ENCODE assay signal across 20 mouse cellular contexts in genomic region chr14:109359914-109360313, GRCm38 (mm10).
DNase-seq lines count a peak whose midpoint lies in the region; ATAC-seq and TF ChIP-seq lines count a peak whose summit lies in the region.
"Had no signal": no experiment of that assay in that cellular context is flagged by ENCODE, and none has a peak within 500 bp of the region (broad histone marks: within the 10 kb centered on the region; RNA-seq: fewer than 3 reads in every experiment).

No protein-coding gene starts in this region.

- no peak overlapping the region for H3K27ac ChIP-seq in forebrain, postnatal 0 days (ENCODE audit: low read depth, low read length)
- no peak overlapping the region for H3K27ac ChIP-seq in forebrain, embryonic 10.5 days
- H3K27ac ChIP-seq in left cerebral cortex, adult 2 months: peak overlapping the region; percentile 24; the same call in 1 of the 2 replicates
- H3K27ac ChIP-seq in kidney, embryonic 14.5 days (ENCODE audit: low read depth, low read length): no peak overlapping the region
- H3K27ac ChIP-seq: embryonic facial prominence, embryonic 12.5 days; gastrocnemius, adult 2 months; heart, adult 2 months; hindbrain, embryonic 12.5 days; limb, embryonic 15.5 days; stomach, embryonic 15.5 days had no signal

- H3K4me3 ChIP-seq in forebrain, postnatal 0 days (ENCODE audit: low read depth, low read length): no peak overlapping the region
- H3K4me3 ChIP-seq in forebrain, embryonic 10.5 days: no peak overlapping the region
- H3K4me3 ChIP-seq in left cerebral cortex, adult 2 months: no peak overlapping the region
- H3K4me3 ChIP-seq in kidney, embryonic 14.5 days (ENCODE audit: low read length): no peak overlapping the region
- H3K4me3 ChIP-seq: embryonic facial prominence, embryonic 12.5 days; gastrocnemius, adult 2 months; heart, adult 2 months; hindbrain, embryonic 12.5 days; limb, embryonic 15.5 days; stomach, embryonic 15.5 days had no signal

- ATAC-seq in forebrain, postnatal 0 days: no peak
- no peak for ATAC-seq in kidney, embryonic 14.5 days (ENCODE audit: low FRiP score, low TSS enrichment)
- ATAC-seq: intestine, postnatal 0 days had no signal

- peak; percentile 6 for DNase-seq in forebrain, postnatal 0 days
- no peak for DNase-seq in forebrain, embryonic 10.5 days (ENCODE audit: extremely low spot score, low spot score)
- peak; percentile 8 to 56 for DNase-seq in layer of hippocampus, adult 18-20 months (ENCODE audit: low spot score in 2 of 2)
- peak; percentile 35 to 52 for DNase-seq in left cerebral cortex, adult 2 months (ENCODE audit: extremely low spot score in 1 of 2, low spot score in 2 of 2)
- DNase-seq in right cerebral cortex, postnatal 14 days: peak; percentile 9
- DNase-seq in yolk sac, embryonic 10.5 days (ENCODE audit: low spot score): no peak
- no peak for DNase-seq in urinary bladder, postnatal 14 days (ENCODE audit: low spot score)
- DNase-seq: adrenal gland, postnatal 25 days; gastrocnemius, adult 2 months; heart, adult 2 months; kidney, postnatal 25 days; lung, adult 2 months; spleen, adult 18-20 months; thymus, postnatal 14 days had no signal

- no peaks in the 10 kb centered on the region for H3K36me3 ChIP-seq in forebrain, postnatal 0 days (ENCODE audit: insufficient read depth)
- H3K36me3 ChIP-seq in forebrain, embryonic 10.5 days (replicated peaks): no peaks in the 10 kb centered on the region
- H3K36me3 ChIP-seq in kidney, embryonic 14.5 days (ENCODE audit: control insufficient read depth, insufficient read depth, low read length): no peaks in the 10 kb centered on the region
- H3K36me3 ChIP-seq: embryonic facial prominence, embryonic 12.5 days; hindbrain, embryonic 12.5 days; limb, embryonic 15.5 days; stomach, embryonic 15.5 days had no signal

- no peak for TF ChIP-seq CTCF in forebrain, postnatal 0 days (IDR thresholded peaks at IDR 0.05; ENCODE audit: low read depth)
- no peak for TF ChIP-seq CTCF in left cerebral cortex, adult 2 months (IDR thresholded peaks at IDR 0.05)

- no peaks in the 10 kb centered on the region for H3K27me3 ChIP-seq in forebrain, postnatal 0 days (ENCODE audit: insufficient read depth, low read length)
- no peaks in the 10 kb centered on the region for H3K27me3 ChIP-seq in forebrain, embryonic 10.5 days (ENCODE audit: poor library complexity, severe bottlenecking)
- no peaks in the 10 kb centered on the region for H3K27me3 ChIP-seq in kidney, embryonic 14.5 days (ENCODE audit: control insufficient read depth, insufficient read depth, low read length)
- H3K27me3 ChIP-seq: embryonic facial prominence, embryonic 12.5 days; hindbrain, embryonic 12.5 days; limb, embryonic 15.5 days; stomach, embryonic 15.5 days had no signal

- H3K4me1 ChIP-seq in forebrain, postnatal 0 days (ENCODE audit: insufficient read depth): no peaks in the 10 kb centered on the region
- no peaks in the 10 kb centered on the region for H3K4me1 ChIP-seq in forebrain, embryonic 10.5 days
- H3K4me1 ChIP-seq in kidney, embryonic 14.5 days (ENCODE audit: control insufficient read depth, insufficient read depth, low read length): no peaks in the 10 kb centered on the region
- H3K4me1 ChIP-seq: embryonic facial prominence, embryonic 12.5 days; hindbrain, embryonic 12.5 days; limb, embryonic 15.5 days; stomach, embryonic 15.5 days had no signal

- H3K4me2 ChIP-seq in forebrain, postnatal 0 days (ENCODE audit: low read depth): no peak overlapping the region
- no peak overlapping the region for H3K4me2 ChIP-seq in kidney, embryonic 14.5 days (replicated peaks; ENCODE audit: low read depth, low read length)
- H3K4me2 ChIP-seq: embryonic facial prominence, embryonic 12.5 days; hindbrain, embryonic 12.5 days; limb, embryonic 15.5 days; stomach, embryonic 15.5 days had no signal

- WGBS in forebrain, postnatal 0 days: 57% methylated on average over 4 of the region's 4 CpGs
- WGBS in forebrain, embryonic 10.5 days: 87% methylated on average over 4 of the region's 4 CpGs
- WGBS in kidney, embryonic 14.5 days: 74% methylated on average over 4 of the region's 4 CpGs

- H3K9me3 ChIP-seq in forebrain, postnatal 0 days (ENCODE audit: low read length): no peaks in the 10 kb centered on the region
- H3K9me3 ChIP-seq in forebrain, embryonic 10.5 days: no peaks in the 10 kb centered on the region
- H3K9me3 ChIP-seq in kidney, embryonic 14.5 days (ENCODE audit: control insufficient read depth, low read length): no peaks in the 10 kb centered on the region
- H3K9me3 ChIP-seq: embryonic facial prominence, embryonic 12.5 days; hindbrain, embryonic 12.5 days; limb, embryonic 15.5 days; stomach, embryonic 15.5 days had no signal

- intact Hi-C loops in left cerebral cortex, adult 2 months (cut with DNase I): loop anchor here (5.0 kb wide), 2 partner anchors 72 to 448 kb away; partner anchors contain the start of gene Slitrk1

- H3K9ac ChIP-seq in forebrain, postnatal 0 days: no peak overlapping the region
- no peak overlapping the region for H3K9ac ChIP-seq in kidney, embryonic 14.5 days (ENCODE audit: low read depth, low read length)
- H3K9ac ChIP-seq: embryonic facial prominence, embryonic 12.5 days; hindbrain, embryonic 12.5 days; limb, embryonic 15.5 days; stomach, embryonic 15.5 days had no signal

Comparison
In these comparisons a context has a peak if more than half of its experiments do, and no peak if none do; other contexts are left out.
1. DNase-seq: peak in forebrain, postnatal 0 days (single experiment), layer of hippocampus, adult 18-20 months (2 of 2), left cerebral cortex, adult 2 months (2 of 2) and right cerebral cortex, postnatal 14 days (single experiment); none in forebrain, embryonic 10.5 days (single experiment), yolk sac, embryonic 10.5 days (single experiment) and urinary bladder, postnatal 14 days (single experiment).